28 mouse cellular contexts compared by ENCODE assay signal in genomic region chr6:94588365-94588764, GRCm38 (mm10).
A peak's percentile ranks its signal among the peaks of the same experiment; 100 is the strongest.
DNase-seq lines count a peak whose midpoint lies in the region; ATAC-seq lines count a peak whose summit lies in the region.
"Had no signal": no experiment of that assay in that cellular context is flagged by ENCODE, and none has a peak within 500 bp of the region (broad histone marks: within the 10 kb centered on the region; RNA-seq: fewer than 3 reads in every experiment).

No protein-coding gene starts in this region.

- H3K9ac ChIP-seq in midbrain, embryonic 16.5 days (ENCODE audit: low read depth, low read length) = no peak overlapping the region
- H3K9ac ChIP-seq: embryonic facial prominence, embryonic 13.5 days; forebrain, embryonic 12.5 days; forebrain, embryonic 15.5 days; heart, embryonic 13.5 days; hindbrain, embryonic 12.5 days; hindbrain, embryonic 15.5 days had no signal

- no peak overlapping the region for H3K4me3 ChIP-seq in midbrain, embryonic 10.5 days
- no peak overlapping the region for H3K4me3 ChIP-seq in midbrain, embryonic 16.5 days (ENCODE audit: low read depth, low read length)
- H3K4me3 ChIP-seq in limb, embryonic 10.5 days = no peak overlapping the region
- H3K4me3 ChIP-seq: embryonic facial prominence, embryonic 10.5 days; embryonic facial prominence, embryonic 13.5 days; erythroblast, embryonic 14.5 days; forebrain, embryonic 12.5 days; forebrain, embryonic 15.5 days; heart, adult 2 months; heart, embryonic 10.5 days; heart, embryonic 13.5 days; hindbrain, embryonic 12.5 days; hindbrain, embryonic 15.5 days had no signal

- no peak for ATAC-seq in midbrain, embryonic 16.5 days
- ATAC-seq: forebrain, embryonic 15.5 days; Patski had no signal

- no peaks in the 10 kb centered on the region for H3K27me3 ChIP-seq in midbrain, embryonic 10.5 days (ENCODE audit: low read depth, poor library complexity, severe bottlenecking)
- H3K27me3 ChIP-seq in midbrain, embryonic 16.5 days (ENCODE audit: control insufficient read depth, insufficient read depth, low read depth, low read length) = no peaks in the 10 kb centered on the region
- H3K27me3 ChIP-seq in limb, embryonic 10.5 days (ENCODE audit: low read depth, poor library complexity, severe bottlenecking) = no peaks in the 10 kb centered on the region
- H3K27me3 ChIP-seq: embryonic facial prominence, embryonic 13.5 days; forebrain, embryonic 12.5 days; forebrain, embryonic 15.5 days; heart, embryonic 13.5 days; hindbrain, embryonic 12.5 days; hindbrain, embryonic 15.5 days; Patski had no signal

- no peaks in the 10 kb centered on the region for H3K36me3 ChIP-seq in midbrain, embryonic 10.5 days
- no peaks in the 10 kb centered on the region for H3K36me3 ChIP-seq in midbrain, embryonic 16.5 days (ENCODE audit: control insufficient read depth, insufficient read depth, low read length)
- no peaks in the 10 kb centered on the region for H3K36me3 ChIP-seq in limb, embryonic 10.5 days
- H3K36me3 ChIP-seq: embryonic facial prominence, embryonic 10.5 days; embryonic facial prominence, embryonic 13.5 days; forebrain, embryonic 12.5 days; forebrain, embryonic 15.5 days; heart, embryonic 10.5 days; heart, embryonic 13.5 days; hindbrain, embryonic 12.5 days; hindbrain, embryonic 15.5 days had no signal

- H3K9me3 ChIP-seq in midbrain, embryonic 10.5 days (replicated peaks) = no peaks in the 10 kb centered on the region
- H3K9me3 ChIP-seq in midbrain, embryonic 16.5 days (replicated peaks; ENCODE audit: control insufficient read depth, low read length, poor library complexity, severe bottlenecking) = no peaks in the 10 kb centered on the region
- H3K9me3 ChIP-seq in limb, embryonic 10.5 days (replicated peaks) = no peaks in the 10 kb centered on the region
- H3K9me3 ChIP-seq: embryonic facial prominence, embryonic 10.5 days; embryonic facial prominence, embryonic 13.5 days; forebrain, embryonic 12.5 days; forebrain, embryonic 15.5 days; heart, embryonic 10.5 days; heart, embryonic 13.5 days; hindbrain, embryonic 12.5 days; hindbrain, embryonic 15.5 days had no signal

- no peak overlapping the region for H3K27ac ChIP-seq in midbrain, embryonic 10.5 days (replicated peaks)
- H3K27ac ChIP-seq in midbrain, embryonic 16.5 days (ENCODE audit: low read length) = no peak overlapping the region
- no peak overlapping the region for H3K27ac ChIP-seq in limb, embryonic 10.5 days
- H3K27ac ChIP-seq: embryonic facial prominence, embryonic 10.5 days; embryonic facial prominence, embryonic 13.5 days; forebrain, embryonic 12.5 days; forebrain, embryonic 15.5 days; heart, adult 2 months; heart, embryonic 10.5 days; heart, embryonic 13.5 days; hindbrain, embryonic 12.5 days; hindbrain, embryonic 15.5 days had no signal

- peaks cover 15% of the 10 kb centered on the region for H3K4me1 ChIP-seq in midbrain, embryonic 10.5 days
- peaks cover 8% of the 10 kb centered on the region for H3K4me1 ChIP-seq in midbrain, embryonic 16.5 days (ENCODE audit: control insufficient read depth, insufficient read depth, low read length)
- H3K4me1 ChIP-seq in limb, embryonic 10.5 days = peaks cover 14% of the 10 kb centered on the region

- no peak overlapping the region for H3K4me2 ChIP-seq in midbrain, embryonic 16.5 days (ENCODE audit: low read length)
- H3K4me2 ChIP-seq: embryonic facial prominence, embryonic 13.5 days; forebrain, embryonic 12.5 days; forebrain, embryonic 15.5 days; heart, embryonic 13.5 days; hindbrain, embryonic 12.5 days; hindbrain, embryonic 15.5 days had no signal

- WGBS in midbrain, embryonic 10.5 days = 89% methylated on average over 4 of the region's 4 CpGs
- WGBS in midbrain, embryonic 16.5 days = 88% methylated on average over 4 of the region's 4 CpGs
- 94% methylated on average over 4 of the region's 4 CpGs for WGBS in limb, embryonic 10.5 days

- peak; percentile 7 for DNase-seq in midbrain, embryonic 10.5 days (ENCODE audit: low spot score)
- DNase-seq in right cerebral cortex, postnatal 25 days = peak; percentile 1
- no peak for DNase-seq in right cerebral cortex, adult 18-20 months
- DNase-seq in limb, embryonic 10.5 days (ENCODE audit: low spot score) = peak; percentile 3
- DNase-seq in embryo, embryonic 10.5 days (ENCODE audit: low spot score) = no peak
- no peak for DNase-seq in kidney, postnatal 10 days
- DNase-seq: adrenal gland, postnatal 10 days; adrenal gland, postnatal 36 days; B cell, adult 2 months; cerebellum, adult 11 months; cerebellum, adult 2 months; cerebellum, adult 9-11 months; cerebellum, postnatal 25 days; embryo, embryonic 11 days; gastrocnemius, postnatal 25 days; heart, adult 2 months; heart, postnatal 14 days had no signal

Comparison
In these comparisons a context has a peak if more than half of its experiments do, and no peak if none do; other contexts are left out.
1. DNase-seq: peak in midbrain, embryonic 10.5 days (single experiment), right cerebral cortex, postnatal 25 days (single experiment) and limb, embryonic 10.5 days (single experiment); none in right cerebral cortex, adult 18-20 months (single experiment), embryo, embryonic 10.5 days (single experiment) and kidney, postnatal 10 days (single experiment).